Mouse (Mus musculus): ENCODE measurements around the gene Efna1. TPM values are rescaled to one million over a fixed set of nuclear protein-coding genes. Genes with fewer than 3 reads are reported as not detected.
A peak's percentile ranks its signal among the peaks of the same experiment; 100 is the strongest.

The Efna1 gene
- 45.4 and 58.8 TPM in 2 replicates for polyA plus RNA-seq (2014; fragmentation: Nextera tagmentation; extraction: Ambion mirVana)

- Histone ChIP-seq H3K4me2 (replicated peaks; ENCODE audit: low read depth, low read length) (peak within 1 kb of the TSS; percentile 65), H3K4me3 (ENCODE audit: low read length) (peak within 1 kb of the TSS; percentile 51), H3K9ac (ENCODE audit: low read depth, low read length) (peak within 1 kb of the TSS; percentile 78), H3K27ac (ENCODE audit: low read depth, low read length) (peak within 1 kb of the TSS; percentile 89; the same call in 1 of the 2 replicates), H3K9me3 (ENCODE audit: control insufficient read depth, low read length) (no peaks in the 10 kb centered on the region), H3K27me3 (ENCODE audit: control insufficient read depth, insufficient read depth, low read length) (peaks cover 2% of the 10 kb centered on the region), H3K36me3 (ENCODE audit: control insufficient read depth, insufficient read depth, low read length) (peaks cover 1% of the 10 kb centered on the region; the same call in 1 of the 2 replicates), H3K4me1 (ENCODE audit: control insufficient read depth, insufficient read depth, low read length) (peaks cover 44% of the 10 kb centered on the region)
- whole genome bisulfite sequencing, result under 1% methylated on average over 52 of the region's 52 CpGs
- ATAC-seq (ENCODE audit: low FRiP score, low TSS enrichment), result peak; percentile 24; the same call in 1 of the 2 replicates
Observed at GRCm38 (mm10) chr3:89280606-89281511, at the start of gene Efna1. TSS of gene Efna1 (minus strand) at chr3:89281142.

DNA sequence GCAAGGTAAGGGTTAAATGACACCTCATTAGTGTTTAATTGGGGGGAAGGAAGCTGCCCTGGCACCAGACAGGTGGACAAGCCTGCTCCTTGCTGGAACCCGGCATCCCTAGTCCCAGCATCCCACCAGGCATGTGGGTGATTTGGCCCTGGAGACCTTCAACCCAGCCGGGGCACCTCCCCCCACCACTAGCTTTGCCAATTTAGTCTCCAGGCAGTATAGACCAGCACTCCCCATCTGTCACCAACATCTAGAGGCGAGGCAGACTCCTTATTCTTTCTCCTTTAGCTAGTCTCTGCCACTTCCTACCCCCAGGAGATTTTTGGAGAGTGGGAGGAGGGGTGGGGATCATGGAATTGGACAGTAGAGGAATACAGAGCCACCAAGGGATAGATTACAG is 49.4 kb upstream of the Efna1 start:
- H3K27ac ChIP-seq (ENCODE audit: low read depth, low read length), result no peak overlapping the region
- H3K4me3 ChIP-seq (ENCODE audit: low read length), result no peak overlapping the region
- H3K27me3 ChIP-seq (ENCODE audit: control insufficient read depth, insufficient read depth, low read length), result no peaks in the 10 kb centered on the region
- H3K9me3 ChIP-seq (ENCODE audit: control insufficient read depth, low read length), result no peaks in the 10 kb centered on the region
- peaks cover 25% of the 10 kb centered on the region for H3K36me3 ChIP-seq (ENCODE audit: control insufficient read depth, insufficient read depth, low read length)
- no peak overlapping the region for H3K9ac ChIP-seq (ENCODE audit: low read depth, low read length)
- no peak for ATAC-seq (ENCODE audit: low FRiP score, low TSS enrichment)
- peaks cover 32% of the 10 kb centered on the region for H3K4me1 ChIP-seq (ENCODE audit: control insufficient read depth, insufficient read depth, low read length)
- WGBS, result 43% methylated on average over 3 of the region's 3 CpGs
- no peak overlapping the region for H3K4me2 ChIP-seq (replicated peaks; ENCODE audit: low read depth, low read length)

DNA sequence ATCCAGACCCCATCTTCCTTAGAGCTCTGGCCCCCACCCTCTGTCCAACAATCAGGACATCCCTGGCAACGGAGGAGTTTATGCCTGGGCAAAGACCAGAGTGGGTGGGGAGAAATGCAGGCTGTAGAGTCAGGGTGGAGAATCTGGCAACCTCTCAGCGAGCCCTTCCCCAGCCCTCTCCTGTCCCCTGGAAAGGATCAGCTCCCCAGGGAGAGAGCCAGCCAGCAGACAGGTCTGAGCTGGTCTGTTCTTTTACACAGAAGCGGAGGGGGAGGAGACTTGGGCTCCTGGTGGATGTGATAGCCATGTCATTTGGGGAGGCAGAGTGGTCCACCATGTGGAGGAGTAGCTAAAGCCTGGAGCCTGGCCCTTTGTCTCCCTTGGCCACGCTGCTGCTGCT is 47.7 kb upstream of the Efna1 start:
- no peak for ATAC-seq (ENCODE audit: low FRiP score, low TSS enrichment)
- Histone ChIP-seq H3K4me1 (ENCODE audit: control insufficient read depth, insufficient read depth, low read length) (peaks cover 27% of the 10 kb centered on the region), H3K9me3 (ENCODE audit: control insufficient read depth, low read length) (no peaks in the 10 kb centered on the region), H3K9ac (ENCODE audit: low read depth, low read length) (no peak overlapping the region), H3K27ac (ENCODE audit: low read depth, low read length) (no peak overlapping the region), H3K27me3 (ENCODE audit: control insufficient read depth, insufficient read depth, low read length) (no peaks in the 10 kb centered on the region), H3K4me3 (ENCODE audit: low read length) (no peak overlapping the region), H3K4me2 (replicated peaks; ENCODE audit: low read depth, low read length) (no peak overlapping the region), H3K36me3 (ENCODE audit: control insufficient read depth, insufficient read depth, low read length) (peaks cover 8% of the 10 kb centered on the region)
- WGBS, result 17% methylated on average over 4 of the region's 4 CpGs

DNA sequence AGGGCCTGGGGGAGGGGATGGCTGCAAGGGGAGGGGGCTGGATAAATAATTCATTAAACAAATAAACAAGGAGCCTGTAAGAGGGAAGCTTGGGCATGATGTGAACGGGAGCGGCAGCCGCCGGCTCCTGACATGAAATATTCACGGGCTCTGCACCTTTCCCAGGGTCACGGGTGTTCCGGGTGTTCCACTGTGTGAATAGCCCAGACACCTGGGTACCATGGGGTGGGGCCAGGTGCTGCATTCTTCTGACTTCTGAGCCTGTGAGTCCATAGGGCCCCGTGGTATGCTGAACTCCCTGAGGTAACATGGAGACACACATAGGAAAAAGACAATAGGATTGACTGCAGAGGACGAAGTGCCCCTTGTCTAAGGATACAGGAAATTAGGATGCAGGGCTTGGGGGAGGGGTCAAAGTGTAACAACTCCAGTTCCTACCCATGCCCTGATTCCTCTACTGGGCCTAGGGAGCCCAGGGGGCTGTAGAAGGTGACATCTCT is 46.5 kb upstream of the Efna1 start:
- H3K9ac ChIP-seq (ENCODE audit: low read depth, low read length), result no peak overlapping the region
- no peak overlapping the region for H3K27ac ChIP-seq (ENCODE audit: low read depth, low read length)
- no peak overlapping the region for H3K4me3 ChIP-seq (ENCODE audit: low read length)
- H3K36me3 ChIP-seq (ENCODE audit: control insufficient read depth, insufficient read depth, low read length), result no peaks in the 10 kb centered on the region
- H3K9me3 ChIP-seq (ENCODE audit: control insufficient read depth, low read length), result no peaks in the 10 kb centered on the region
- no peak for ATAC-seq (ENCODE audit: low FRiP score, low TSS enrichment)
- H3K27me3 ChIP-seq (ENCODE audit: control insufficient read depth, insufficient read depth, low read length), result peaks cover 2% of the 10 kb centered on the region; the same call in 1 of the 2 replicates
- peaks cover 26% of the 10 kb centered on the region for H3K4me1 ChIP-seq (ENCODE audit: control insufficient read depth, insufficient read depth, low read length)
- WGBS, result 13% methylated on average over 9 of the region's 9 CpGs
- H3K4me2 ChIP-seq (replicated peaks; ENCODE audit: low read depth, low read length), result 0 out of 2 replicates have a peak overlapping the region, but pooled peaks have one; percentile 5

DNA sequence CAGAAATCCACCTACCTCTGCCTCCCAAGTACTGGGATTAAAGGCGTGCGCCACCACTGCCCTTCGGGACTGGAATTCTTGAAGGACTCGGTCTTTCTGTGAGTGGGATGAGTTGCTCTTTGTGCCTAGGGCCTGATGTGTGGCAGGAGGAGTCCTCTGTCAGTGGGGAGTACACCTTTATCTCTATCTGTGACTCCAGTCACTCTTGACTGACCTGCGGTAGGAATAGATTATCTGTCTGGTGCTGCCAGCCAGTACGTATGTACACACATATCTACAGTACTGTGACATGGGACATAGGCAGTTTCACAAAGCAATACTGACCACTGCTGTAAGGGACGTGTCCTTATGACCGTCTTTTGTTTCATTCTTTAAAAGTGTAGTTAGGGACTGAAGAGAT is 44.9 kb upstream of the Efna1 start:
- H3K9me3 ChIP-seq (ENCODE audit: control insufficient read depth, low read length), result no peaks in the 10 kb centered on the region
- no peaks in the 10 kb centered on the region for H3K36me3 ChIP-seq (ENCODE audit: control insufficient read depth, insufficient read depth, low read length)
- peaks cover 30% of the 10 kb centered on the region for H3K4me1 ChIP-seq (ENCODE audit: control insufficient read depth, insufficient read depth, low read length)
- ATAC-seq (ENCODE audit: low FRiP score, low TSS enrichment), result no peak
- H3K4me3 ChIP-seq (ENCODE audit: low read length), result no peak overlapping the region
- 96% methylated on average over 8 of the region's 8 CpGs for WGBS
- no peak overlapping the region for H3K4me2 ChIP-seq (replicated peaks; ENCODE audit: low read depth, low read length)
- no peak overlapping the region for H3K9ac ChIP-seq (ENCODE audit: low read depth, low read length)
- H3K27ac ChIP-seq (ENCODE audit: low read depth, low read length), result no peak overlapping the region
- H3K27me3 ChIP-seq (ENCODE audit: control insufficient read depth, insufficient read depth, low read length), result peaks cover 10% of the 10 kb centered on the region

DNA sequence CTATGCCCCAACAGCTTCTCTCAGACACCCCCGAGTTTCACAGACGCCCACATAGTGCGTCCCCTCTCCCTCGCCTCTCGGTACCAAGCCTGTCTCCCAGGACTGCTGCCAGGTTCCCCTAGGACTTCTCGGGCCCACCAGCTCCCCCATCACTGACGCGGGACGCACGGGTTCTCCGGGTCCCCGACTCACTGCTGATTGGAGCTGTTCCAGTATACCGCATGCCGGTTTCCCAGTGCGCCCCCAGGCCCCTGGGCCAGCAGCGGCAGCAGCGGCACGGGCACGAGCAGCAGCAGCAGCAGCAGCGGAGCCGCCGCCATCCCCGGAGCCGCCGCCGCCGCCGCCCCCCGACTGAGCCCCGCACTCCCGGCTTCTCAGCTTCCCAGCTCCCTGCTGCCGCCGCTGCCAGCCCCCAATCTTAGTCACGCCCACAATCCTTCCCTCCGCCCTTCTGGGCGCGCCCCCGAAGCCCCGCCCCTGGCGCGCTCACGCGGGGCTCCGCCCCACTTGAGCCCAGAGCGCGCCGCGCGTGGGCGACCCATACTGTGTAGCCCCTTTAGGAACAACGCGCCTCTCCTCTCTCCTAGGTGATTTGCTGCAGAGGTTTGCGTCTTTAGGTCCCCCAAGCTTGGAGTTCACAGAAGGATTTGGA is 41.7 kb upstream of the Efna1 start, which contains the start of gene Efna3:
Efna3 (minus strand) TSS at position 452 of the 652 bp plus-strand sequence.
- peak; percentile 14 for ATAC-seq (ENCODE audit: low FRiP score, low TSS enrichment)
- H3K4me2 ChIP-seq (replicated peaks; ENCODE audit: low read depth, low read length), result peak within 1 kb of the TSS; percentile 97
- H3K9me3 ChIP-seq (ENCODE audit: control insufficient read depth, low read length), result no peaks in the 10 kb centered on the region
- no peak within 1 kb of the TSS for H3K27ac ChIP-seq (ENCODE audit: low read depth, low read length)
- H3K36me3 ChIP-seq (ENCODE audit: control insufficient read depth, insufficient read depth, low read length), result no peaks in the 10 kb centered on the region
- H3K9ac ChIP-seq (ENCODE audit: low read depth, low read length), result peak within 1 kb of the TSS; percentile 69
- under 1% methylated on average over 52 of the region's 53 CpGs for WGBS
- peaks cover 35% of the 10 kb centered on the region for H3K27me3 ChIP-seq (ENCODE audit: control insufficient read depth, insufficient read depth, low read length)
- peaks cover 47% of the 10 kb centered on the region for H3K4me1 ChIP-seq (ENCODE audit: control insufficient read depth, insufficient read depth, low read length)
- peak within 1 kb of the TSS; percentile 64 for H3K4me3 ChIP-seq (ENCODE audit: low read length)

DNA sequence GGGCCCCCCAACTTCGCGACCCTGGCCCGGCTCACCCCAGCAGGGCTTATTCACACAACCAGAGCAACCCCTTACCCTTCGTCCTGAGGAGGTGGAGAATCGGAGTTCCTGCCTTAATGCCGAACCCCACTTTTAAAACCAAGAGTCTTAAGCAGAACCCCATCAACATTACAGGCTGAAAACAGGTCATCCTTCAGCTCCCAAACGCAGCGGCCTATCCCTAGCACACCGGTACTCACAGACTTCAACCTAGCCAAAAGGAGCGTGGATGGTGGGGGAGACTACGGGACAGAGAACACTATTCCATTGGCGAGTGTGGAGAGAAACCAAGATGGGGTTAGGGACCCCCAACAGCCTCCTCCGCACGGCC is 41.2 kb upstream of the Efna1 start:
- Histone ChIP-seq H3K9me3 (ENCODE audit: control insufficient read depth, low read length) (no peaks in the 10 kb centered on the region), H3K4me3 (ENCODE audit: low read length) (peak overlapping the region; percentile 64), H3K9ac (ENCODE audit: low read depth, low read length) (peak overlapping the region; percentile 69), H3K27ac (ENCODE audit: low read depth, low read length) (no peak overlapping the region), H3K27me3 (ENCODE audit: control insufficient read depth, insufficient read depth, low read length) (peaks cover 35% of the 10 kb centered on the region), H3K4me2 (replicated peaks; ENCODE audit: low read depth, low read length) (peak overlapping the region; percentile 97), H3K36me3 (ENCODE audit: control insufficient read depth, insufficient read depth, low read length) (no peaks in the 10 kb centered on the region), H3K4me1 (ENCODE audit: control insufficient read depth, insufficient read depth, low read length) (peaks cover 45% of the 10 kb centered on the region)
- no peak for ATAC-seq (ENCODE audit: low FRiP score, low TSS enrichment)
- under 1% methylated on average over 14 of the region's 14 CpGs for WGBS

DNA sequence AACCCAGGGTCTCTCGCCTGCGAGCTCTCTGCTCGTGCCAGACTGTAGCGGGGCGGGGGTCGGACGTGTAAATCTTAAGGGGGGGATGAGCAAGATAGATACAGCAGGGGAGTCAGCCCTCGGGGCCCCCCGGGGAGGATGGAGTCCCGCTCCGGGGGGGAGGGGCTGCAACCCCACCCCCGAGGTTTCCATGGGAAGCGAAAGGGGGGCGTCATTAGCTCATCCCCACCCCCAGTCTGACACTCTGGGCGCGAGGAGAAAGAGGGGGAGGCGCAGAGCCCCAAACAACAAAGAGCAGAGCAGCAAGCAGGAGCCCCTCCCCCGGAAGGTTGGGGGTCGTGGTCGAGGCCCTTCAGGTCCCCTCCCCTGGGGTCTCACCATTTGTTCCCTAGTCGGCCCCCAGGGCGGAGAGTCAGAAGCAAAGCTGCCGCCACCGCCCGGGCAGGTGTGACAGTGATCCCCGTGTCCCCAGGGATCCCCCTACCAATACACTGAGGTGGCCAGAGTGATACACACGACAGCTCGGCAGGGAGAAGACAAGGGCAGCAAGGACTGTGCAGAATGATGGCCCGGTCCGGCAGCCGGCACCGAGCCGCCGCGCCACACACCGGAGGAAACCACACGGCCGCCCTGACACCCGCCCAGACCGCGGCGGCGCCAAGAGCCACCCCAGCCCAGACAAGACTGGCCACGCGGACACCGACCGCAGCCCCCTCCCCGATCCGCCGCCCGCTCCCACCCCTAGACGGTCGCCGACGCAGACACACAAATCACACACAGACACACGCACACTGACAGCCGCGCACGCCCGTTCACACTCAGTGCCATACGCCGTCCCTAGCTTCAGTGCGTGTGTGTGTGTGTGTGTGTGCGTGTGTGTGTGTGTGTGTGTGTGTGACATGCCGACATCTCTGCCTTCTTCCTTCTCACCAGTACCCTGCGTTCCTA is 40.5 kb upstream of the Efna1 start:
- Histone ChIP-seq H3K27me3 (ENCODE audit: control insufficient read depth, insufficient read depth, low read length) (peaks cover 35% of the 10 kb centered on the region), H3K9me3 (ENCODE audit: control insufficient read depth, low read length) (no peaks in the 10 kb centered on the region), H3K36me3 (ENCODE audit: control insufficient read depth, insufficient read depth, low read length) (no peaks in the 10 kb centered on the region), H3K9ac (ENCODE audit: low read depth, low read length) (peak overlapping the region; percentile 69), H3K4me3 (ENCODE audit: low read length) (peak overlapping the region; percentile 64), H3K4me2 (replicated peaks; ENCODE audit: low read depth, low read length) (peak overlapping the region; percentile 97), H3K27ac (ENCODE audit: low read depth, low read length) (no peak overlapping the region), H3K4me1 (ENCODE audit: control insufficient read depth, insufficient read depth, low read length) (peaks cover 45% of the 10 kb centered on the region)
- under 1% methylated on average over 62 of the region's 66 CpGs for WGBS
- ATAC-seq (ENCODE audit: low FRiP score, low TSS enrichment), result peak; percentile 13; the same call in 1 of the 2 replicates
